2 mouse cellular contexts compared by ENCODE assay signal in genomic region chr4:141487581-141487980, GRCm38 (mm10).
A peak's percentile ranks its signal among the peaks of the same experiment; 100 is the strongest.
TF ChIP-seq lines count a peak whose summit lies in the region.

No protein-coding gene starts in this region.

TF ChIP-seq in CH12.LX, 34 proteins besides CTCF, POLR2A, EP300 and RAD21 (continued from another document):
- TF ChIP-seq MAFK (IDR thresholded peaks at IDR 0.05; ENCODE audit: insufficient replicate concordance, low read length), result peak; percentile 90
- TF ChIP-seq MYC (IDR thresholded peaks at IDR 0.05; ENCODE audit: low read depth, low read length), result no peak

TF ChIP-seq in ES-E14, 5 proteins besides CTCF, POLR2A, EP300 and RAD21 (continued from another document):
- TF ChIP-seq MAFK (IDR thresholded peaks at IDR 0.05; ENCODE audit: insufficient read depth, low read depth, low read length), result peak; percentile 92
- no peak for TF ChIP-seq ZC3H11A (IDR thresholded peaks at IDR 0.05; ENCODE audit: borderline replicate concordance, low read depth, low read length)
- no peak for TF ChIP-seq CHD2 (IDR thresholded peaks at IDR 0.05; ENCODE audit: low read depth, low read length)
